Mouse (Mus musculus) lung, embryonic 15.5 days (tissue): ENCODE measurements around the gene Rnase4. TPM values are rescaled to one million over a fixed set of nuclear protein-coding genes. Genes with fewer than 3 reads are reported as not detected.
"Not testable (repeated sequence)": the region's sequence is repeated elsewhere in the genome, so short reads cannot be mapped to it uniquely, and the experiment has no call there.

Experiments used
- ATAC-seq: fragments of 200-750 bp; cut with Nextera tagmentation; 2 replicates; pipeline ENCODE4 v1.8.0; 2017; ENCODE audit warnings: moderate number of reproducible peaks, borderline replicate concordance; ENCODE audit not compliant: low FRiP score, low TSS enrichment; ENCODE audit errors: extremely low read depth
- H3K27ac ChIP-seq: fragments of 300-500 bp; sonication (generic); 2 replicates; pipeline ENCODE4 v1.5.1; 2015; ENCODE audit warnings: moderate library complexity, mild to moderate bottlenecking, inconsistent platforms
- H3K27me3 ChIP-seq: fragments of 300-500 bp; sonication (generic); 2 replicates; pipeline ENCODE4 v1.6.1; 2015; ENCODE audit warnings: inconsistent platforms
- H3K36me3 ChIP-seq: fragments of 300-500 bp; sonication (generic); 2 replicates; pipeline ENCODE4 v1.6.1; 2015; ENCODE audit warnings: inconsistent platforms
- H3K4me1 ChIP-seq: fragments of 300-500 bp; sonication (generic); 2 replicates; pipeline ENCODE4 v1.6.1; 2015; ENCODE audit warnings: inconsistent platforms
- H3K4me2 ChIP-seq: fragments of 300-500 bp; sonication (generic); 2 replicates; pipeline ENCODE4 v1.6.1; 2015; ENCODE audit warnings: inconsistent platforms, mild to moderate bottlenecking, moderate library complexity
- H3K4me3 ChIP-seq: fragments of 300-500 bp; sonication (generic); 2 replicates; pipeline ENCODE4 v1.5.1; 2015; ENCODE audit warnings: mild to moderate bottlenecking, inconsistent platforms
- H3K9ac ChIP-seq: fragments of 300-500 bp; sonication (generic); 2 replicates; pipeline ENCODE4 v1.6.1; 2015; ENCODE audit warnings: inconsistent platforms
- H3K9me3 ChIP-seq: fragments of 300-500 bp; sonication (generic); 2 replicates; pipeline ENCODE4 v1.6.1; 2016; ENCODE audit warnings: inconsistent platforms
- WGBS: fragments of 180-500 bp; shearing (Covaris S2); methylation state at CpG from one replicate; pipeline ENCODE4 v1.1.7; 2015; 5-methylcytosine and 5-hydroxymethylcytosine counted together
- polyA plus RNA-seq: library from polyadenylated mRNA; unstranded; fragments of >200 nt; fragmentation: Nextera tagmentation; extraction: Ambion mirVana; gene quantifications from 2 replicates; pipeline ENCODE4 v1.2.1, GENCODE M21; 2015

Rnase4 gene
- polyA plus RNA-seq, 1 experiment from 2014 or later, result 38.7 TPM

GRCm38 (mm10) chr14:51090077-51090781 is 648 bp upstream of the Rnase4 start:
- H3K9ac ChIP-seq, result peak overlapping the region; percentile 61
- ATAC-seq, result peak; percentile 48; the same call in 1 of the 2 replicates
- no peaks in the 10 kb centered on the region for H3K27me3 ChIP-seq
- H3K9me3 ChIP-seq, result no peaks in the 10 kb centered on the region
- peak overlapping the region; percentile 71 for H3K4me2 ChIP-seq
- WGBS, result under 1% methylated on average over 27 of the region's 27 CpGs
- peaks cover 18% of the 10 kb centered on the region for H3K4me1 ChIP-seq
- no peaks in the 10 kb centered on the region for H3K36me3 ChIP-seq
- peak overlapping the region; percentile 91 for H3K27ac ChIP-seq
- peak overlapping the region; percentile 74 for H3K4me3 ChIP-seq

GRCm38 (mm10) chr14:51092073-51092620 is 1.3 kb downstream of the Rnase4 start:
- H3K9me3 ChIP-seq, result no peaks in the 10 kb centered on the region
- no peaks in the 10 kb centered on the region for H3K36me3 ChIP-seq
- H3K9ac ChIP-seq, result no peak overlapping the region
- H3K27ac ChIP-seq, result 0 out of 2 replicates have a peak overlapping the region, but pooled peaks have one; percentile 10
- no peak for ATAC-seq
- H3K4me3 ChIP-seq, result peak overlapping the region; percentile 74
- H3K4me2 ChIP-seq, result peak overlapping the region; percentile 71
- 32% methylated on average over 8 of the region's 8 CpGs for WGBS
- peaks cover 26% of the 10 kb centered on the region for H3K4me1 ChIP-seq
- no peaks in the 10 kb centered on the region for H3K27me3 ChIP-seq

- no peak for ATAC-seq
- 26% methylated on average over 3 of the region's 3 CpGs for WGBS
- Histone ChIP-seq H3K4me1 (peaks cover 19% of the 10 kb centered on the region; the same call in 1 of the 2 replicates), H3K9me3 (no peaks in the 10 kb centered on the region), H3K27me3 (no peaks in the 10 kb centered on the region), H3K4me3 (no peak overlapping the region), H3K4me2 (no peak overlapping the region), H3K36me3 (no peaks in the 10 kb centered on the region), H3K27ac (no peak overlapping the region), H3K9ac (no peak overlapping the region)
Measured at GRCm38 (mm10) chr14:51093496-51093895, 2.6 kb downstream of the Rnase4 start.

- Histone ChIP-seq H3K36me3 (no peaks in the 10 kb centered on the region), H3K9ac (no peak overlapping the region), H3K4me3 (no peak overlapping the region), H3K9me3 (no peaks in the 10 kb centered on the region), H3K4me1 (peaks cover 19% of the 10 kb centered on the region; the same call in 1 of the 2 replicates), H3K27me3 (no peaks in the 10 kb centered on the region), H3K4me2 (no peak overlapping the region), H3K27ac (no peak overlapping the region)
- ATAC-seq, result no peak
- 70% methylated on average over 5 of the region's 5 CpGs for WGBS
Measured at GRCm38 (mm10) chr14:51094096-51094875, 3.4 kb downstream of the Rnase4 start.

GRCm38 (mm10) chr14:51094921-51095320 is 4.0 kb downstream of the Rnase4 start:
- Histone ChIP-seq H3K9me3 (no peaks in the 10 kb centered on the region), H3K4me1 (peaks cover 19% of the 10 kb centered on the region; the same call in 1 of the 2 replicates), H3K4me2 (no peak overlapping the region), H3K36me3 (no peaks in the 10 kb centered on the region), H3K27ac (no peak overlapping the region), H3K4me3 (no peak overlapping the region), H3K27me3 (no peaks in the 10 kb centered on the region), H3K9ac (no peak overlapping the region)
- WGBS, result 65% methylated on average over 8 of the region's 9 CpGs
- no peak for ATAC-seq

GRCm38 (mm10) chr14:51095736-51096524 is 5.1 kb downstream of the Rnase4 start:
- Histone ChIP-seq H3K4me2 (peak overlapping the region; percentile 10; the same call in 1 of the 2 replicates), H3K27me3 (no peaks in the 10 kb centered on the region), H3K9me3 (no peaks in the 10 kb centered on the region), H3K9ac (no peak overlapping the region), H3K4me1 (peaks cover 19% of the 10 kb centered on the region; the same call in 1 of the 2 replicates), H3K36me3 (no peaks in the 10 kb centered on the region), H3K4me3 (no peak overlapping the region), H3K27ac (peak overlapping the region; percentile 6; the same call in 1 of the 2 replicates)
- 29% methylated on average over 9 of the region's 9 CpGs for WGBS
- ATAC-seq, result peak; percentile 36; the same call in 1 of the 2 replicates

GRCm38 (mm10) chr14:51098300-51098699 is 7.4 kb downstream of the Rnase4 start:
- not testable (repeated sequence) for H3K9ac ChIP-seq, H3K4me3 ChIP-seq, H3K9me3 ChIP-seq, H3K27me3 ChIP-seq, H3K36me3 ChIP-seq, ATAC-seq, H3K4me1 ChIP-seq, H3K27ac ChIP-seq, H3K4me2 ChIP-seq
- WGBS, result 21% methylated on average over 1 of the region's 1 CpGs

GRCm38 (mm10) chr14:51098921-51099320 is 8.0 kb downstream of the Rnase4 start:
- Histone ChIP-seq H3K9ac (no peak overlapping the region), H3K4me3 (no peak overlapping the region), H3K4me2 (no peak overlapping the region), H3K27me3 (no peaks in the 10 kb centered on the region), H3K36me3 (no peaks in the 10 kb centered on the region), H3K4me1 (0 out of 2 replicates have a peak, but pooled peaks cover 8% of the 10 kb centered on the region), H3K9me3 (no peaks in the 10 kb centered on the region), H3K27ac (no peak overlapping the region)
- no peak for ATAC-seq
- whole genome bisulfite sequencing, result 92% methylated on average over 11 of the region's 11 CpGs

- 65% methylated on average over 9 of the region's 9 CpGs for WGBS
- Histone ChIP-seq H3K4me1 (no peaks in the 10 kb centered on the region), H3K36me3 (no peaks in the 10 kb centered on the region), H3K27ac (no peak overlapping the region), H3K9me3 (no peaks in the 10 kb centered on the region), H3K27me3 (no peaks in the 10 kb centered on the region), H3K4me3 (no peak overlapping the region), H3K4me2 (no peak overlapping the region), H3K9ac (no peak overlapping the region)
- no peak for ATAC-seq
Measured at GRCm38 (mm10) chr14:51101284-51101683, 10.4 kb downstream of the Rnase4 start.

- Histone ChIP-seq H3K36me3 (no peaks in the 10 kb centered on the region), H3K4me1 (no peaks in the 10 kb centered on the region), H3K4me3 (no peak overlapping the region), H3K4me2 (no peak overlapping the region), H3K9ac (no peak overlapping the region), H3K27ac (no peak overlapping the region), H3K27me3 (no peaks in the 10 kb centered on the region), H3K9me3 (no peaks in the 10 kb centered on the region)
- no peak for ATAC-seq
- WGBS, result 50% methylated on average over 3 of the region's 3 CpGs
Measured at GRCm38 (mm10) chr14:51103217-51103616, 12.3 kb downstream of the Rnase4 start.

- Histone ChIP-seq H3K9me3 (no peaks in the 10 kb centered on the region), H3K4me2 (no peak overlapping the region), H3K4me1 (no peaks in the 10 kb centered on the region), H3K27me3 (no peaks in the 10 kb centered on the region), H3K9ac (no peak overlapping the region), H3K36me3 (no peaks in the 10 kb centered on the region), H3K4me3 (no peak overlapping the region), H3K27ac (no peak overlapping the region)
- WGBS, result 78% methylated on average over 2 of the region's 2 CpGs
- no peak for ATAC-seq
Measured at GRCm38 (mm10) chr14:51104366-51104765, 13.5 kb downstream of the Rnase4 start.
